Mouse (Mus musculus) fibroblast of lung, adult 2 months (primary cell): ENCODE results near the gene Kif26b.

ENCODE experiments used
- DNase-seq: peaks from one replicate; pipeline ENCODE4 v3.0.0-alpha.2; 2011; ENCODE audit warnings: low read depth

Gene Kif26b

GRCm38 (mm10) chr1:178929531-178929930 is 400.6 kb downstream of the Kif26b start:
- no peak for DNase-seq

GRCm38 (mm10) chr1:178933953-178934637 is 405.2 kb downstream of the Kif26b start:
- DNase-seq, result peak; percentile 86

GRCm38 (mm10) chr1:178936457-178936856 is 407.5 kb downstream of the Kif26b start:
- DNase-seq, result peak; percentile 76

- DNase-seq, result no peak
Observed at GRCm38 (mm10) chr1:178936976-178937375, 408.1 kb downstream of the Kif26b start.

- no peak for DNase-seq
Observed at GRCm38 (mm10) chr1:178940353-178940752, 411.4 kb downstream of the Kif26b start.

GRCm38 (mm10) chr1:178942251-178942963 is 413.5 kb downstream of the Kif26b start:
- no peak for DNase-seq

GRCm38 (mm10) chr1:178952910-178953309 is 424.0 kb downstream of the Kif26b start:
- peak; percentile 42 for DNase-seq

GRCm38 (mm10) chr1:178958641-178959040 is 429.7 kb downstream of the Kif26b start:
- no peak for DNase-seq

- DNase-seq, result peak; percentile 34
Observed at GRCm38 (mm10) chr1:178960015-178960559, 431.2 kb downstream of the Kif26b start.

GRCm38 (mm10) chr1:178961661-178962060 is 432.7 kb downstream of the Kif26b start:
- DNase-seq, result no peak

GRCm38 (mm10) chr1:178972055-178972454 is 443.1 kb downstream of the Kif26b start:
- DNase-seq, result no peak

- DNase-seq, result no peak
Observed at GRCm38 (mm10) chr1:178978617-178979245, 449.8 kb downstream of the Kif26b start.

- no peak for DNase-seq
Observed at GRCm38 (mm10) chr1:178980185-178980584, 451.3 kb downstream of the Kif26b start.

GRCm38 (mm10) chr1:178981641-178982040 is 452.7 kb downstream of the Kif26b start:
- no peak for DNase-seq

- DNase-seq, result no peak
Observed at GRCm38 (mm10) chr1:178988176-178988575, 459.3 kb downstream of the Kif26b start.
